Mouse (Mus musculus) T-helper 17 cell (primary cell): ENCODE results near the gene Zfp580.

ENCODE experiments used
- in situ Hi-C, 2 experiments: fragments of 300-600 bp; cut with MboI, MseI; formaldehyde crosslinking; loops; 1 replicate in 1 of 2; 2 replicates in 1 of 2; pipeline ENCODE4 v1.15.1; 2025; ENCODE audit warnings: high pct_unique_total_duplicates in 2 of 2

Gene Zfp580

DNA sequence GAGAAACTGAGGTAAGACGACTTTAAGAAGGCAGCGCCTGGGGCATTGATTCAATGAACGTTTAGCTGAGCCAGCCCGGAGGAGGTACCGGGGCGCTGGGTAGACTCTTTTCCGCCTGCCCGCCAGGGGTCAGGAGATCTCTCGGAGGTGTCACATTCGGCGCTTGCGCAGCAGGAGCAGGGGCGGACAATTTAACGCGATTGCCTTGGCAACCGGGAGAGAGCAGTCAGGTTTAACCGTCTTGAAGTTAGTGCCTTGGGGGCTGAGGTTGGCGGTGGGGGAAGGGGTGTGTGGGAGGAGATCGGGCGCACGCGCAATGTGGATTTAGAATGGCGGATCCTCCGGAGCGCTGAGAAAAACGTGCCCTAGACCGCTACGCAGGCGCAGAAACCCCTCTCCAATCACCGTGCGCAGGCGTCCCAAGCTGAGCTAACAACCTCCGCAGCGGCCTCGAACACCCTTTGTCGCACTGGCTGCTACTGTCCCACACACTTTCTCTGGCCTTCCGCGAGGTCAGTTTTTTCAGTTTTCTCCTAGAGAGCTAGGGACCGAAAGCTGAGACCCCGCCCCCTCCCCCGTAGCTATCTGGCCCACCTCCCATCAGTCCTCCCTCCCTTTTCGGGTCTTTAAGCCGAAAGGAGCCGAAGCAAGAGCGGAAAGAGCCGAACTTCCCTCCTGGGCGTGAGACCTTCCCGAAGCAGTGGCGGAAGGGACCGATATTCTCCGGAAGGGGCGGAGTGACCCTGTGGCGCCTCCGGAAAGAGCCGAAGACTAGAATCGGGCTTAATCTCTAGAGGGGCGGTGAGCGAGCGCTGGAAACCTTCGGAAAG is 9.8 kb downstream of the Zfp580 start:
- in situ Hi-C loops: loop anchor here (5.0 to 25.0 kb wide), 4 partner anchors 396 to 1399 kb away; partner anchors contain the start of genes Leng1 (in 1 of the 2), Ppp6r1 (in 1 of the 2), Zfp444 (in 1 of the 2) and Zfp787 (in 1 of the 2)

DNA sequence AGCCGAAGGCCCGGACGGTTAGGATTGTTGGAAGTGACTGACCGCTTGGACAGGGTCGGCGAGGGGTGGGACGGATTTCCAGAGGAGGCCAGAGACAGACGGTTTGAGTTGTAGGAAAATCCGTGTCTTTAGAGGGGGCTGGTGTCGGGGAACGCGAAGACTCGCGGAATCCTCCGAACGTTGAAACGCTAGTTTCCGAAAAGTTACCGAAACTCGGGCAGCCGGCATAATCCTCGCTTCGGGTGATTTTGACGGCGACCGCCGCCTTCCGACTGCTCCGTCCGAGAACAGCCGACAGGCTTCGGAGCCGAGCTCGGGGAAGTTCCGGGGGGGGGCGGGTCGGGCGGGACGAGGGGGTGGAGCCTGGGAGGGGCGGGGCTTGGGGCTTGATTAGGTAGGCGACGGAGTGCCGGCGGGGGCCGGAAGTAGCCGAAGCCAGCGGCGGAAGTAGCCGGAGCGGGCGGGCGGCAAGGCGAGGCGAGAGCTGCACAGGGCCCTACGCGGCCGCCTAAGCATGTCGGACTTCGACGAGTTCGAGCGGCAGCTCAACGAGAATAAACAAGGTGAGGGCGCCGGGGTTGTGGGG is 10.5 kb downstream of the Zfp580 start, which contains the start of gene U2af2:
TSS of gene U2af2 (plus strand) at position 370 of the 586 bp plus-strand sequence.
- in situ Hi-C loops: loop anchor here (5.0 to 25.0 kb wide), 4 partner anchors 397 to 1400 kb away; partner anchors contain the start of genes Leng1 (in 1 of the 2), Ppp6r1 (in 1 of the 2), Zfp444 (in 1 of the 2) and Zfp787 (in 1 of the 2)

GRCm38 (mm10) chr7:5062360-5063001 is 11.1 kb downstream of the Zfp580 start:
- in situ Hi-C loops: loop anchor here (5.0 to 25.0 kb wide), 4 partner anchors 398 to 1400 kb away; partner anchors contain the start of genes Leng1 (in 1 of the 2), Ppp6r1 (in 1 of the 2), Zfp444 (in 1 of the 2) and Zfp787 (in 1 of the 2)

- in situ Hi-C loops: loop anchor here (5.0 to 25.0 kb wide), 4 partner anchors 400 to 1403 kb away; partner anchors contain the start of genes Leng1 (in 1 of the 2), Ppp6r1 (in 1 of the 2), Zfp444 (in 1 of the 2) and Zfp787 (in 1 of the 2)
These were observed 13.5 kb downstream of the Zfp580 start for GRCm38 (mm10) chr7:5064886-5065285.

DNA sequence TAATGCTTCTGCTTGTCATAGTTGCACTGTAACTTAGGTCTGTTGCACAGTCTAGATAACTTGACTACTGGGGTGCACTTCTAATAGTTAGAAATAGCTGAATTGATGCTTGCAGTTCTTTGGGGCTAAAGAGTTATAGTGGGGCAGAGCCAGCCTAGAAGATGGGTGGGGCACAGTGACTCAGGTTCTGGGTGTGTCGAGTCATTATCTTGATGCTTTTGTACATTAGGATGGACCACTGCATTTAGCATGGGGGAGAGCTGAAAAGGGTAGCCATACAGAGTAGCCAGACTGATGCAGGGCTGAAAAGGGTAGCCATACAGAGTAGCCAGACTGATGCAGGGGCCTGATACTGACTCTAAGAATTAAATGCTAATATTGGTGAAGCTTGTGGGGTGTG is 22.2 kb downstream of the Zfp580 start:
- in situ Hi-C loops: loop anchor here in 1 of 2 experiments (10.0 to 25.0 kb wide), 3 partner anchors 929 to 1411 kb away; partner anchors contain the start of genes Leng1, Zfp444 and Zfp787

GRCm38 (mm10) chr7:5074984-5075383 is 23.6 kb downstream of the Zfp580 start:
- in situ Hi-C loops: loop anchor here (10.0 to 25.0 kb wide), 5 partner anchors 930 to 1413 kb away; partner anchors contain the start of genes Zfp444 (in 2 of the 2), Zfp787 (in 2 of the 2), Leng1 (in 1 of the 2) and Leng8 (in 1 of the 2)

DNA sequence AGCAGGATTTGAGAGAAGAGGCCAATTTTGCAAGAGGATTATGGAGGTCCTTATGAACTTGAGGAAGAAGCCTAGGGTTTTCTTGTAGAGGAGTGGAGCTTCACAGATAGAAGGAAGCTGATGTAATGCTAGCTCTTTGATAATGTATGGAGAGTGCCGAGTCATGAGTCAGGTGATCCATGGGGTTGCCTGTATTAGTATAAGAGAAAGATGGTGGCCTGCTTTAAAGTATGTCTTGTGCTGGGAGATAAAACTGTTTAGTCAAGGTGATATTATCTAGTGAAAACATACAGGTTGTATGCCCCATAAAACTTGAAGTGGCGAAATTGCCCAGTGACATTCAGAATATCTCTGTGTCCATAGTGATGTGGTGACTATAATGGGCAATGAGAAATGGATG is 25.6 kb downstream of the Zfp580 start:
- in situ Hi-C loops: loop anchor here (10.0 to 25.0 kb wide), 4 partner anchors 932 to 1310 kb away; partner anchors contain the start of genes Leng8 (in 1 of the 2), Smim17 (in 1 of the 2), Zfp28 (in 1 of the 2) and Zfp444 (in 1 of the 2)

- in situ Hi-C loops: loop anchor here (5.0 to 25.0 kb wide), 5 partner anchors 935 to 1387 kb away; partner anchors contain the start of genes Leng8 (in 1 of the 2), Mboat7 (in 1 of the 2), Smim17 (in 1 of the 2) and Tsen34 (in 1 of the 2)
These were observed 28.1 kb downstream of the Zfp580 start for GRCm38 (mm10) chr7:5079365-5080009.

DNA sequence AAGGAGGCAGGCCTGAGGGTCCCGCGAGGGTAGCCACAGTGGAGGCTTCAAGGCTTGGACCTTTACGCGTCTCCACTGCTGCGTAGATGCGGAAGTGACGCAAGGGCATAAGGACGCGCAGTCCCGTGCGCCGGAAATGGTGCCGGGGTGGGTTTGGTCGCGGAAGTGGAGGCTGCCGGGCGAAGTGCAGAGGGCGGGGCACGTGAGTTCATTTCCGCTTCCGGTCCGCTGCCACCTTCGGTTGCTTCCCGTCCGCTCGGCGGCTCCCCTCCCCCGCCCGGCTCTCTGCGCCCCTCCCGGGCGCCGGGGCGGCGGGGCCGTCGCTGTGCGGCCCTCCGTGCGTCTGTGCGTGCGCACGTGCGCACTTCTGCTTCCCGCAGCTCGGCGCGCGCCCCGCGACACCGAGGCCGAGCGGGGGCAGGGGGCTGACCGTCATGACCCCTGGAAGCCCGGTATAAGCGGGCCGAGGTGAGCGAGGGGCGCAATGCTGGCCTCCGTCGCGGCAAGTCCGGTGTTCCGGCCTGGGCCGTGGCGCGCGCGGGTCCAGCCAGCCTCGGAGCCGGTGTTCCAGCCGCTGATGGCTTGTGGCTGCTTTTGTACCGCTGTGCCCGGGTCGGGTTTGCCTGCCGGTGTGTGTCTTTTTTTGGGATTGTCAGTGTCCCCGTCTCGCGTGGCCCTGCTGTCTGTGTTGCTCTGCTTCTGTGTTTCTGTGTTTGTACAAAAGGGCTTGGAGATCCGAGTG is 28.8 kb downstream of the Zfp580 start, which contains the start of gene Epn1:
TSS of gene Epn1 (plus strand) at position 226 of the 742 bp plus-strand sequence.
- in situ Hi-C loops: loop anchor here in 1 of 2 experiments (5.0 to 25.0 kb wide), 4 partner anchors 943 to 1388 kb away; partner anchors contain the start of genes Leng8, Mboat7, Smim17 and Tsen34

- in situ Hi-C loops: loop anchor here in 1 of 2 experiments (5.0 to 25.0 kb wide), 4 partner anchors 944 to 1389 kb away; partner anchors contain the start of genes Leng8, Mboat7, Smim17 and Tsen34
These were observed 29.5 kb downstream of the Zfp580 start for GRCm38 (mm10) chr7:5080815-5081214.

- in situ Hi-C loops: loop anchor here in 1 of 2 experiments (5.0 to 25.0 kb wide), 4 partner anchors 944 to 1389 kb away; partner anchors contain the start of genes Leng8, Mboat7, Smim17 and Tsen34
These were observed 29.9 kb downstream of the Zfp580 start for GRCm38 (mm10) chr7:5081241-5081640.

- in situ Hi-C loops: loop anchor here in 1 of 2 experiments (5.0 to 25.0 kb wide), 4 partner anchors 945 to 1390 kb away; partner anchors contain the start of genes Leng8, Mboat7, Smim17 and Tsen34
These were observed 30.6 kb downstream of the Zfp580 start for GRCm38 (mm10) chr7:5081939-5082338.

- in situ Hi-C loops: loop anchor here in 1 of 2 experiments (5.0 to 25.0 kb wide), 4 partner anchors 946 to 1391 kb away; partner anchors contain the start of genes Leng8, Mboat7, Smim17 and Tsen34
These were observed 32.2 kb downstream of the Zfp580 start for GRCm38 (mm10) chr7:5083325-5084105.

GRCm38 (mm10) chr7:5085512-5085911 is 34.2 kb downstream of the Zfp580 start:
- in situ Hi-C loops: loop anchor here in 1 of 2 experiments (25.0 kb wide), 3 partner anchors 948 to 1302 kb away; partner anchors contain the start of genes Leng8, Smim17, Zfp28 and Zfp444

DNA sequence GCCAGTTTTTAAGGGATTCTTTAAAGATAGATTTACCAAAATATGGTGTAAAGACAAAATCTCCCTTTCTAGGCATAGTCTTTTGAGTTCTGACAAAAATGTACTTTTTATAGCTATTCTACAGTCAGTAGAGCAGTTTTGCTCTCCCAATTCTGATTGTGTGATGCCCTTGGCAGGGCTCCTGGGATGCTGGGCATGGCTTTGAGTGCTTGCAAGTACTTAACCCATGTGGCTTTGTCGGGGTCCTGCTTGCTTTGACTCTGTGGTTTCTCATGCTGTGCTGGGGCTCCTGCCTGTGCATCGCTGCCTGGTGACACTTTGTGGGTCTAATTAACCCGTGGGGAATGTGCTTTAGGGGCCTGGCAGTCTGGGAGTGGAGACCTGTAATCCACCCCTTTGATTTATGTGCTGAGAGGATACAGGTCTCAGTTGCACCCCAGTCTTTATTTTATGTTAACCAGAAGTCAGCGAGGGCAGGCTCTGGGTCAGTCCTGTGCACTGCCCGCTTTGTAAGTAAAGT is 35.6 kb downstream of the Zfp580 start:
- in situ Hi-C loops: loop anchor here in 1 of 2 experiments (25.0 kb wide), 3 partner anchors 950 to 1300 kb away; partner anchors contain the start of genes Leng8, Smim17, Zfp28 and Zfp444

- in situ Hi-C loops: loop anchor here in 1 of 2 experiments (25.0 kb wide), 3 partner anchors 951 to 1299 kb away; partner anchors contain the start of genes Leng8, Smim17, Zfp28 and Zfp444
These were observed 36.5 kb downstream of the Zfp580 start for GRCm38 (mm10) chr7:5087886-5088285.

- in situ Hi-C loops: loop anchor here in 1 of 2 experiments (25.0 kb wide), 3 partner anchors 953 to 1297 kb away; partner anchors contain the start of genes Leng8, Smim17, Zfp28 and Zfp444
These were observed 38.5 kb downstream of the Zfp580 start for GRCm38 (mm10) chr7:5089853-5090252.
